Mouse (Mus musculus): ENCODE data around the gene Asb13.

Asb13 gene

GRCm38 (mm10) chr13:3633895-3634811 lies at the start of gene Asb13:
Asb13 (plus strand) TSS chr13:3634032.
- peak; percentile 59 for DNase-seq (ENCODE audit: low spot score)

DNA sequence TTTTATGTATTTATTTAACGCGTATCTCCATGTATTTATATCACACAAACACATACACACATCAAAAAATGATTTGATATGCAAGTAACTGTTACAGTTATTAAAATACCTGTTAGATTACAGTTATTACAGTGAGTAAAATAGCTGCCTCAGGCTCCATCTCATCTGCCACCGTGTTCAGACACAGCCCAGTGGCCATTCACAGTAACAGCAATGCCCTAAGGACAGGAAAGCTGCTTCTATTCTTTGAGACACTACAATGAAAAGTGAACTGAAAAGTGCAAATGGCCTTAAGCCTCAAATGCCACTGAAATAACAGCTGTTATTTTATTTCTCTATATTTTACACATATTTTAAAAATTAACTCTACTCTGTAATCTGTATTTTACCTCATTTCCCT lies 43.0 kb upstream of the Asb13 start:
- DNase-seq (ENCODE audit: low spot score): no peak

GRCm38 (mm10) chr13:3594311-3594710 lies 39.5 kb upstream of the Asb13 start:
- no peak for DNase-seq (ENCODE audit: low spot score)

DNA sequence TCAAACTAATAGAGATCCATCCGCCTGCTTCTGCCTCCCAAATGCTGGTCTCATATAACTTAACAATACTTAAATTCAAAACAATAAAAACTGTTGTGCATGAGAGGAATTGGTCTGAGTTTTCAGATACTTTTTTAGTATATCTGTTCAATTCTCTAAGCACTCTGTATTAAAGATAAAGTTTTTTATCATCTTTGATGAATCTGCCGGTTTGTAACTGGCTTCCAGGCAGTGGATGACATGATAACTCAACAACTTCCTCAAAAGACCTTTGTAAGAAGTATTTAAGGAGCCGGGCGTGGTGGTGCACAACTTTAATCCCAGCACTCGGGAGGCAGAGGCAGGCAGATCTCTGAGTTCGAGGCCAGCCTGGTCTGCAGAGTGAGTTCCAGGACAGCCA lies 37.6 kb upstream of the Asb13 start:
- DNase-seq (ENCODE audit: low spot score): no peak

DNA sequence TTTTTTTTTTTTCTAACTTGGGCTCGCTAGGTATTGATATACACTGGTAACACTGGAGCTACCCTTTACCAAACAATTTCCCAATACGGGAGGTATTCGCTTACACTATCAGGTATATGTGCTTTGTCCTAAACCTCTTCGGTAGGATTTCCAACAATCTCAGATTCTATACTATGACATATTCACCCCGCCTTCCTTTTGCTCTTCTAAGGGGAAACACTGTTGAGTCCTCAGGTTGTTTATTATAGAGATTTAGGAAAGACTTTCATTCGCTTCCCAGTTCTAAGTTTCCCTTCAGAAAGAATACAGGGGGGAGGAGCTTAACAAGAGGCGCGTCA lies 24.1 kb upstream of the Asb13 start:
- no peak for DNase-seq (ENCODE audit: low spot score)

DNA sequence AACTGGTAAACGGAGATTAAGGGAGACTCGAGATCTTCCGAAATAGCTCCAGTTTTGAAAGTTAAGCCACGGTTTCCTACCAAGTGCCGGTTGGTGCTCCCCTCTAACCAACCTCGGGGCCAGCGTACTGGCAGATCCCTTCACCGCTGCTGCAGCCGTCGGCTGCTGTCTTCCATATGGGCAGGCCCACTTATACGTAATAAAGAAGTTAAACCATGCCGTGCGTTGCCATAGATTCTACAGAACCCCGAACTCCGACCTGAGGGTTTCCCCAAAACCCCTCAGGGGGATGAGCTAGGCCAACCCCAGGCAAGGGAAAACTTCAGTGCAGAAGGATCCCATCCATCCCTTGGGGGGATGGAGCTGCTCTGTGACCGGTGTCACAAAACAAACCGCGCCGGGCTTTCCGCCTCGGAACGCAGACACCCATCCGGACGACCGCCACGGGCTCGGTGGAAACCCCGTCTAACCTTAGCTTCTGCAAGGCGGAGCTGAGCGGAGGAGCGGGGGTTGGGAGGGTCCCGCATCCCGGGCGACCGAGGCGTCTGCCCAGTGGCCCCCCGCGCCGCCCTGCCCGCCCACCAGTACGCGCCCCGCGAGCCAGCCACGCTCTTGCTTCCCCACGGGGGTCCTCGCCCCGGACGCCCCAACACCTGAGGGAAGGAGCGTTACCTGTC lies 23.6 kb upstream of the Asb13 start:
- no peak for DNase-seq (ENCODE audit: low spot score)

GRCm38 (mm10) chr13:3610795-3611438 lies 22.9 kb upstream of the Asb13 start, which contains the start of gene Fam208b:
Fam208b (minus strand) TSS chr13:3611108.
- peak; percentile 92 for DNase-seq (ENCODE audit: low spot score)

DNA sequence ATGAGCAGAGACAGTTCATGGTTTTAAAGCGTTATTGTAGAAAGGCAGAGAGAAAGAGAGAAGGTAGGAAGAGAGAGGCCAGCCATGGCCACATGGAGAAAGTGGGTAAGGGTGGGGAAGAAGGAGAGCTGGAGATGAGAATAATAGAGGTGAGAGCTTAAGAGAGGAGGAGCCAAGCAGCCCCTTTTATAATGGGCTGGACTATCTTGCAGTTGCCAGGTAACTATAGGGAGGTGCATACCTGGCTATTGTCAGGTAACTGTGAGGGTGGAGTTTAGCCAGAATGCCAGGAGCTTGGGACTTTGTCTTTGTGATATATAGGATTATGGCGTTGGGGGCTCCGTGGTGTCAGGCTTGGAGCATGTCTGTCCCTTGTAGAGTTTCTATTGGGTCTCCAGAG lies 6.7 kb upstream of the Asb13 start:
- no peak for DNase-seq (ENCODE audit: low spot score)

- no peak for DNase-seq (ENCODE audit: low spot score)
Observed at GRCm38 (mm10) chr13:3628102-3628501, 5.7 kb upstream of the Asb13 start.

GRCm38 (mm10) chr13:3632551-3632950 lies 1.3 kb upstream of the Asb13 start:
- no peak for DNase-seq (ENCODE audit: low spot score)

GRCm38 (mm10) chr13:3633131-3633530 lies 701 bp upstream of the Asb13 start:
- no peak for DNase-seq (ENCODE audit: low spot score)

DNA sequence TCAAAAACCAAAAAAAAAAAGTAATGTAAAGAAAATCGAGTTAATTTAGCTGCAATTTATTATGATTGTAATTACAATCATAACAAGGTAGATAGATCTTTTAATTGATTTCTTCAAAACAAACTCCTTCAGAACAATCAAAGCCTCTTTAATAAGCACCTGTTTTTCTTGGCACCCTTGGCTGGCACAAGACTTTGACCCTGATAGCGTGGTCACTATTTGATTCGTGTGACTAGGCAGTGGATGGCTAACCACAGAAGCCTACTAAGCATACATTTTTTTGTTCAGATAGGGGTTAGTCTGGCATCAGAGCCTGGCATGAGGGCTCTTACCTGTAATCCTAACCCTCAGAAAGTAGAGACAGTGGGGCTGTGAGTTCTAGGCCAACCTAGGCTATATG lies 1.2 kb downstream of the Asb13 start:
- DNase-seq (ENCODE audit: low spot score): no peak

- peak; percentile 13 for DNase-seq (ENCODE audit: low spot score)
Observed at GRCm38 (mm10) chr13:3636797-3637196, 3.0 kb downstream of the Asb13 start.

- no peak for DNase-seq (ENCODE audit: low spot score)
Observed at GRCm38 (mm10) chr13:3642049-3642448, 8.2 kb downstream of the Asb13 start.

DNA sequence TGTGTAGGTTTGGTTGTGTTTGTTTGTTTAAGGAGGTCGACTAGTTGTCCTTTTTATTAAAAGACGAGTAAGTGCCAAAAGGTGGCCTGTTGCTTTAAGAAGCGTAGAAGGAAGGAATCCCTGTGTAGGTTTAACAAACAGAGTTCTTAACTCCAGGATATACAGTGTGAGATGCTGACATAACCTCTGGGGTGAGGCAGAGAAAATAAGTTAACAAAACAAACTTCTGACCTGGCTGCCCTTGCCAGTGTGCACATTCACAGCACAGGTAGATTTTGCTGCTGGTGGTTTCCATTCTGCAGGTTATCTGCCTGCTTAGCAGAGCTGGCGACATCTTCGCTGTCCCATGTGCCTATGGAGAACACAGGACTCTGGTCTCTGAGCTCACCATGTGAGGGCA lies 8.7 kb downstream of the Asb13 start:
- DNase-seq (ENCODE audit: low spot score): no peak

DNA sequence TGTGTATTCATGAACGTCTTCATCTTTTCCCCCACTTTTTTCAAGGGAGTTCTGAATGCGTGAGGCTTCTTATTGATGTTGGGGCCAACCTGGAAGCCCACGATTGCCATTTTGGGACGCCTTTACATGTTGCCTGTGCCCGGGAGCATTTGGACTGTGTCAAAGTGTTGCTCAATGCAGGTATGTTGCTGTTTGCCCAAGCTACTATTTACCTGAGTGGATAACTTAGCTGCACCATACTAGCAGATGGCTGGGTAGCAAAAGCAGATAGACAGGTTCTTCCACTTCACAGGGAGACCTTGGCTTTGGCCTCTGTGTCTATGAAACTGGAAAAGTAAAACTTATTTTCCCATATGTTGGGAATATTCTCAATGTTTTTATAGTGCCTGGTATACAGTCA lies 11.0 kb downstream of the Asb13 start:
- DNase-seq (ENCODE audit: low spot score): no peak

DNA sequence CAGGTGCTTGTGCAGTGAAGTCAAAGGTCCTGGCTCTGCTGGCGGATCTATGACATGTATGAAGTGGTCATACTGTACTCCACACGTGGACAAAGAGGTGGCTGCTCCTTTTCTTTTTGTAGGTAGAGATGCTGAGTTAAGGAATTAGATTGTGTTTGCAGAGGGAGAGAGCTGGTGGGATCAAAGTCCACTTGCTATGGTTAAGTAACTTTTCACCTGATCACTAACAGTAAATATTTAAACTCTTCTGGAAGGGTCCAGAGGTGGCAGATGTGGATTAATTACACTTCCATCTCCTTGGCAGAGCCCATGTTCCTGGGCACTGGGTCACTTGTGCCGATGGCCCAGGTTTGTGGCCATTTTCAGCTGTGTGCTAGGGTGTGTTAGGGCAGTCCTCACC lies 12.1 kb downstream of the Asb13 start:
- DNase-seq (ENCODE audit: low spot score): no peak

DNA sequence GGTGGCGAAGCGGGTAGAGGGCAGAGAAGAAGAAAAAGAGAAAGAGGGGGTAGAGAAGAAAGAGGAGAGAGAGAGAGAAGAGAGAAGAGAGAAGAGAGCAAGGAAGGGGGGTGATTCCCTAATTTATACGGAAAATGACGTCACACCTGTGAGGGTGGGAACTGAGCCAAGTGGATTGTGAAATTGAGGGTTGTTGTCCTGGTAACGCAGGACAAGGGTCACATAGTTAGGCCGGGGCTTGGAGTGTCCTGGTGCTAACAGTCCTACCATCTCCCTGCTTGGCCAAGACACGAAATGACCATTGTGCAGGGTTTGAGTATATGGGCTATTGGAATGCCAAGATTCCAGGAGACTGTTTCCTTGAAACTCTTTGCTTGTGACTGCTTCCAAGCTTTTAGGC lies 12.7 kb downstream of the Asb13 start:
- no peak for DNase-seq (ENCODE audit: low spot score)

DNA sequence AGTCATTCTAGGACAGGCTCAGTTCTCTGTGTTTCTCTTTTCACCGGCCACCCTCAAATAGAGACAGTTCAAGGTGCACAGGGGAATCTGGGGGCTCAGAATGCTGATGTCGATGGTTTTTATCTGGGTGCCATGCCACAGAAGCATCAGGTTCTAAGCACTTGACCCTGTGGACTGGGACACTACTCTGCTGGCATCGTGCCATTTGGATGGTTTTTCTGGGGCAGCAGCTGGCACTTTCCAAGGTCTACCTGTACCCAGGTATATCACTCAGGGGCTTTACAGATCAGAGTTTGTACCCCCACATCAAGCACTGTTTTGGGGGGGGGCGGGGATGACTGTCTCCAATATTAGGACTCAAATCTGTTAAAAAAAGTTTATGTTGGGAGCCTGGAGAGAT lies 16.7 kb downstream of the Asb13 start:
- no peak for DNase-seq (ENCODE audit: low spot score)

GRCm38 (mm10) chr13:3654432-3654831 lies 20.6 kb downstream of the Asb13 start:
- DNase-seq (ENCODE audit: low spot score): no peak

- no peak for DNase-seq (ENCODE audit: low spot score)
Observed at GRCm38 (mm10) chr13:3659163-3660160, 25.6 kb downstream of the Asb13 start.

GRCm38 (mm10) chr13:3664241-3664640 lies 30.4 kb downstream of the Asb13 start:
- no peak for DNase-seq (ENCODE audit: low spot score)

All from ovary, postnatal 14 days (tissue).